In the genomic region with DNA sequence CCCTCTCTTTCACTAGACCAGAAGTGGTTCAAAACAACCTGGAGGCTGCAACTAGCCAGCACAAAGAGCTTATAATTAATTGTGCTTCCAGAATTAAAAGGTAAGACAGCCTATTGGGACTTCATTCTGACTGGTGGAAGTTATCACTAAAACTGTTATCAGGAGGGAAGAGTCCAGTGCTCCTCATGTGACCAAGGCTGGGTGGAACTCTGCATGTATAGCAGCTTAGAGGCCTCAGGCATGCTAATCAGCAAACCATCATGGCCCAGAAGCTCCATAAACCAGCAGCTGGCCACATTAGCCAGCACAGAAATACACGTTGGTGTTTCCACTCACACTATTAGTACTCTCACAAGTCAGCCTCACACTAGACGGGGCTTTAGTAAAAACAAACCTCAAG, we compare ENCODE assay signal across 27 mouse cellular contexts. TPM values are rescaled to one million over a fixed set of nuclear protein-coding genes. Genes with fewer than 3 reads are reported as not detected.
A peak's percentile ranks its signal among the peaks of the same experiment; 100 is the strongest.
DNase-seq lines count a peak whose midpoint lies in the region; ATAC-seq lines count a peak whose summit lies in the region.
"Had no signal": no experiment of that assay in that cellular context is flagged by ENCODE, and none has a peak within 500 bp of the region (broad histone marks: within the 10 kb centered on the region; RNA-seq: fewer than 3 reads in every experiment).

No protein-coding gene starts in this region.

- intact Hi-C loops in left cerebral cortex, postnatal 14 days (cut with DNase I), result no loop called here

- no peak overlapping the region for H3K4me2 ChIP-seq in hindbrain, embryonic 13.5 days
- H3K4me2 ChIP-seq in hindbrain, embryonic 11.5 days (replicated peaks; ENCODE audit: low read depth, low read length), result no peak overlapping the region
- H3K4me2 ChIP-seq in liver, embryonic 12.5 days, result no peak overlapping the region
- H3K4me2 ChIP-seq in liver, embryonic 16.5 days (ENCODE audit: low read depth, low read length), result no peak overlapping the region
- H3K4me2 ChIP-seq: embryonic facial prominence, embryonic 15.5 days; forebrain, embryonic 15.5 days; heart, embryonic 11.5 days; heart, embryonic 15.5 days; hindbrain, embryonic 15.5 days had no signal

- no peak for DNase-seq in hindbrain, embryonic 11.5 days (ENCODE audit: low spot score)
- no peak for DNase-seq in liver
- no peak for DNase-seq in adrenal gland, postnatal 25 days
- no peak for DNase-seq in left cerebral cortex, postnatal 14 days (ENCODE audit: low spot score in 2 of 2)
- DNase-seq: adrenal gland, adult 2 months; adrenal gland, postnatal 36 days; B cell, adult 2 months; cerebellum, adult 11 months; cerebellum, adult 8-10 months; cerebellum, postnatal 14 days; embryo, embryonic 11 days; gastrocnemius, postnatal 10 days; heart, adult 18-20 months; heart, postnatal 14 days had no signal

- H3K27me3 ChIP-seq in hindbrain, embryonic 13.5 days, result no peaks in the 10 kb centered on the region
- no peaks in the 10 kb centered on the region for H3K27me3 ChIP-seq in hindbrain, embryonic 11.5 days (ENCODE audit: control insufficient read depth, insufficient read depth, low read length)
- H3K27me3 ChIP-seq in liver, embryonic 12.5 days (replicated peaks), result no peaks in the 10 kb centered on the region
- H3K27me3 ChIP-seq in liver, embryonic 16.5 days (ENCODE audit: control insufficient read depth, insufficient read depth, low read depth, low read length), result no peaks in the 10 kb centered on the region
- H3K27me3 ChIP-seq: embryonic facial prominence, embryonic 15.5 days; forebrain, embryonic 15.5 days; heart, embryonic 15.5 days; hindbrain, embryonic 15.5 days; Patski had no signal

- ATAC-seq in hindbrain, embryonic 13.5 days (ENCODE audit: low FRiP score), result no peak
- no peak for ATAC-seq in hindbrain, embryonic 11.5 days (ENCODE audit: low FRiP score)
- ATAC-seq in liver, embryonic 12.5 days, result peak; percentile 61
- ATAC-seq in liver, embryonic 16.5 days (ENCODE audit: low read depth), result peak; percentile 30; the same call in 1 of the 2 replicates
- ATAC-seq: activated CD4-positive, CD25-positive, alpha-beta regulatory T cell, adult 4 months; CD4-positive, CD25-positive, alpha-beta regulatory T cell, adult 4 months; forebrain, embryonic 15.5 days; Patski had no signal

- 0 out of 2 replicates have a peak overlapping the region, but pooled peaks have one; percentile 35 for H3K9ac ChIP-seq in hindbrain, embryonic 13.5 days
- no peak overlapping the region for H3K9ac ChIP-seq in hindbrain, embryonic 11.5 days (ENCODE audit: low read depth, low read length)
- no peak overlapping the region for H3K9ac ChIP-seq in liver, embryonic 12.5 days
- H3K9ac ChIP-seq in liver, embryonic 16.5 days (ENCODE audit: low read depth, low read length), result no peak overlapping the region
- H3K9ac ChIP-seq: embryonic facial prominence, embryonic 15.5 days; forebrain, embryonic 15.5 days; heart, embryonic 15.5 days; hindbrain, embryonic 15.5 days had no signal

- H3K27ac ChIP-seq in hindbrain, embryonic 13.5 days, result no peak overlapping the region
- H3K27ac ChIP-seq in hindbrain, embryonic 11.5 days (ENCODE audit: low read depth, low read length), result no peak overlapping the region
- H3K27ac ChIP-seq in liver, embryonic 12.5 days, result no peak overlapping the region
- H3K27ac ChIP-seq in liver, embryonic 16.5 days (ENCODE audit: low read length), result no peak overlapping the region
- H3K27ac ChIP-seq: embryonic facial prominence, embryonic 15.5 days; forebrain, embryonic 10.5 days; forebrain, embryonic 15.5 days; heart, embryonic 15.5 days; hindbrain, embryonic 15.5 days had no signal

- 89% methylated on average over 2 of the region's 2 CpGs for WGBS in hindbrain, embryonic 13.5 days
- WGBS in hindbrain, embryonic 11.5 days, result 90% methylated on average over 2 of the region's 2 CpGs
- 72% methylated on average over 2 of the region's 2 CpGs for WGBS in liver, embryonic 12.5 days (ENCODE audit: insufficient replicate concordance)
- WGBS in liver, embryonic 16.5 days (ENCODE audit: insufficient replicate concordance), result 54% methylated on average over 2 of the region's 2 CpGs

- peaks cover 67% of the 10 kb centered on the region for H3K36me3 ChIP-seq in hindbrain, embryonic 13.5 days
- peaks cover 4% of the 10 kb centered on the region; the same call in 1 of the 2 replicates for H3K36me3 ChIP-seq in hindbrain, embryonic 11.5 days (ENCODE audit: control insufficient read depth, insufficient read depth, low read length)
- H3K36me3 ChIP-seq in liver, embryonic 12.5 days, result peaks cover 98% of the 10 kb centered on the region
- H3K36me3 ChIP-seq in liver, embryonic 16.5 days (ENCODE audit: control insufficient read depth, insufficient read depth), result peaks cover 20% of the 10 kb centered on the region; the same call in 1 of the 2 replicates

- no peaks in the 10 kb centered on the region for H3K4me1 ChIP-seq in hindbrain, embryonic 13.5 days (replicated peaks)
- H3K4me1 ChIP-seq in hindbrain, embryonic 11.5 days (replicated peaks; ENCODE audit: control insufficient read depth, insufficient read depth, low read length), result no peaks in the 10 kb centered on the region
- H3K4me1 ChIP-seq in liver, embryonic 12.5 days, result peaks cover 19% of the 10 kb centered on the region
- peaks cover 2% of the 10 kb centered on the region; the same call in 1 of the 2 replicates for H3K4me1 ChIP-seq in liver, embryonic 16.5 days (ENCODE audit: control insufficient read depth, low read depth, low read length)
- H3K4me1 ChIP-seq: embryonic facial prominence, embryonic 15.5 days; forebrain, embryonic 10.5 days; forebrain, embryonic 15.5 days; heart, embryonic 15.5 days; hindbrain, embryonic 15.5 days had no signal

- no peak overlapping the region for H3K4me3 ChIP-seq in hindbrain, embryonic 13.5 days
- H3K4me3 ChIP-seq in hindbrain, embryonic 11.5 days (ENCODE audit: low read depth, low read length), result no peak overlapping the region
- H3K4me3 ChIP-seq in liver, embryonic 12.5 days, result no peak overlapping the region
- H3K4me3 ChIP-seq in liver, embryonic 16.5 days (ENCODE audit: low read depth, low read length), result no peak overlapping the region
- H3K4me3 ChIP-seq: embryonic facial prominence, embryonic 15.5 days; erythroblast, embryonic 14.5 days; forebrain, embryonic 10.5 days; forebrain, embryonic 15.5 days; heart, embryonic 15.5 days; hindbrain, embryonic 15.5 days had no signal

- H3K9me3 ChIP-seq in hindbrain, embryonic 13.5 days, result no peaks in the 10 kb centered on the region
- H3K9me3 ChIP-seq in hindbrain, embryonic 11.5 days (ENCODE audit: control insufficient read depth, low read length), result no peaks in the 10 kb centered on the region
- no peaks in the 10 kb centered on the region for H3K9me3 ChIP-seq in liver, embryonic 12.5 days (replicated peaks)
- H3K9me3 ChIP-seq in liver, embryonic 16.5 days (replicated peaks; ENCODE audit: control insufficient read depth, low read length), result no peaks in the 10 kb centered on the region
- H3K9me3 ChIP-seq: embryonic facial prominence, embryonic 15.5 days; forebrain, embryonic 10.5 days; forebrain, embryonic 15.5 days; heart, embryonic 15.5 days; hindbrain, embryonic 15.5 days had no signal

RNA-seq across cellular contexts. Expression of a gene that starts 14.3 kb away (rescaled TPM):
- polyA plus RNA-seq in hindbrain, embryonic 13.5 days (2015; fragmentation: Nextera tagmentation; extraction: Ambion mirVana), result 18.5 and 19.8 TPM in 2 replicates
- polyA plus RNA-seq in hindbrain, embryonic 11.5 days (2014; fragmentation: Nextera tagmentation; extraction: Ambion mirVana), result 21.5 and 22.7 TPM in 2 replicates
- 35.0 and 35.3 TPM in 2 replicates for polyA plus RNA-seq in liver, embryonic 12.5 days (2016; fragmentation: Nextera tagmentation; extraction: Ambion mirVana)
- 10.8 and 12.0 TPM in 2 replicates for polyA plus RNA-seq in liver, embryonic 16.5 days (2015; fragmentation: Nextera tagmentation; extraction: Ambion mirVana)
- total RNA-seq in adrenal gland, postnatal 25 days (2021), result 46.9 and 59.8 TPM in 2 replicates
- 10 to 100 TPM; 28.3 to 29.5 TPM for total RNA-seq in left cerebral cortex, postnatal 14 days (2021)

RNA-seq across cellular contexts. Expression of a gene that starts 50.7 kb away (rescaled TPM):
- 408 and 431 TPM in 2 replicates for polyA plus RNA-seq in hindbrain, embryonic 13.5 days (2015; fragmentation: Nextera tagmentation; extraction: Ambion mirVana)
- 610 and 653 TPM in 2 replicates for polyA plus RNA-seq in hindbrain, embryonic 11.5 days (2014; fragmentation: Nextera tagmentation; extraction: Ambion mirVana)
- polyA plus RNA-seq in liver, embryonic 12.5 days (2016; fragmentation: Nextera tagmentation; extraction: Ambion mirVana), result 235 and 238 TPM in 2 replicates
- 104 and 105 TPM in 2 replicates for polyA plus RNA-seq in liver, embryonic 16.5 days (2015; fragmentation: Nextera tagmentation; extraction: Ambion mirVana)
- total RNA-seq in adrenal gland, postnatal 25 days (2021), result 545 and 563 TPM in 2 replicates
- 100 to 1,000 TPM; 339 to 364 TPM for total RNA-seq in left cerebral cortex, postnatal 14 days (2021)

Comparison
In these comparisons a context has a peak if more than half of its experiments do, and no peak if none do; other contexts are left out.
1. ATAC-seq: peak in liver, embryonic 12.5 days (single experiment) and liver, embryonic 16.5 days (single experiment); none in hindbrain, embryonic 13.5 days (single experiment) and hindbrain, embryonic 11.5 days (single experiment).